Mouse (Mus musculus) intestine, postnatal 0 days (tissue): Measurements from ENCODE around the gene Vstm4. TPM values are rescaled to one million over a fixed set of nuclear protein-coding genes. Genes with fewer than 3 reads are reported as not detected.

Source experiments
- ATAC-seq: fragments of 200-750 bp; cut with Nextera tagmentation; 2 replicates; pipeline ENCODE4 v1.8.0; 2017; ENCODE audit warnings: mild to moderate bottlenecking, moderate TSS enrichment, moderate library complexity
- H3K27ac ChIP-seq: fragments of 300-500 bp; sonication (generic); 2 replicates; pipeline ENCODE4 v1.5.1; 2014; ENCODE audit warnings: mild to moderate bottlenecking, low read depth, low read length, moderate library complexity
- H3K27me3 ChIP-seq: fragments of 300-500 bp; sonication (generic); replicated peaks from 2 replicates; pipeline ENCODE4 v1.6.1; 2014; ENCODE audit warnings: low read length, mixed read lengths; ENCODE audit not compliant: control insufficient read depth, insufficient read depth
- H3K36me3 ChIP-seq: fragments of 300-500 bp; sonication (generic); 2 replicates; pipeline ENCODE4 v1.6.1; 2014; ENCODE audit warnings: mild to moderate bottlenecking, moderate library complexity; ENCODE audit not compliant: control insufficient read depth, insufficient read depth
- H3K4me1 ChIP-seq: fragments of 300-500 bp; sonication (generic); replicated peaks from 2 replicates; pipeline ENCODE4 v1.6.1; 2014; ENCODE audit warnings: antibody characterized with exemption, low read length, mixed read lengths; ENCODE audit not compliant: control insufficient read depth, insufficient read depth
- H3K4me2 ChIP-seq: fragments of 300-500 bp; sonication (generic); replicated peaks from 2 replicates; pipeline ENCODE4 v1.6.1; 2014; ENCODE audit warnings: low read depth, mild to moderate bottlenecking, moderate library complexity
- H3K4me3 ChIP-seq: fragments of 300-500 bp; sonication (generic); 2 replicates; pipeline ENCODE4 v1.5.1; 2014; ENCODE audit warnings: low read depth, low read length
- H3K9ac ChIP-seq: fragments of 300-500 bp; sonication (generic); 2 replicates; pipeline ENCODE4 v1.6.1; 2014; ENCODE audit warnings: mild to moderate bottlenecking, low read depth, low read length
- H3K9me3 ChIP-seq: fragments of 300-500 bp; sonication (generic); 2 replicates; pipeline ENCODE4 v1.6.1; 2016; ENCODE audit warnings: mixed run types; ENCODE audit not compliant: control insufficient read depth
- CTCF ChIP-seq: sonication (generic); IDR thresholded peaks from 2 replicates; pipeline ENCODE4 v1.5.1; 2016; ENCODE audit warnings: low read depth, mild to moderate bottlenecking, control low read depth, antibody characterized with exemption, moderate library complexity
- WGBS: fragments of 180-500 bp; shearing (Covaris S2); extraction: QIAGEN DNeasy Blood & Tissue Kit; methylation state at CpG from one replicate; pipeline ENCODE4 v1.1.7; 2014; 5-methylcytosine and 5-hydroxymethylcytosine counted together
- polyA plus RNA-seq: library from polyadenylated mRNA; unstranded; fragments of >200 nt; fragmentation: Nextera tagmentation; extraction: Ambion mirVana; gene quantifications from 2 replicates; pipeline ENCODE4 v1.2.1, GENCODE M21; 2015

Vstm4 gene
- polyA plus RNA-seq, 1 experiment from 2014 or later, result 13.5 TPM

DNA sequence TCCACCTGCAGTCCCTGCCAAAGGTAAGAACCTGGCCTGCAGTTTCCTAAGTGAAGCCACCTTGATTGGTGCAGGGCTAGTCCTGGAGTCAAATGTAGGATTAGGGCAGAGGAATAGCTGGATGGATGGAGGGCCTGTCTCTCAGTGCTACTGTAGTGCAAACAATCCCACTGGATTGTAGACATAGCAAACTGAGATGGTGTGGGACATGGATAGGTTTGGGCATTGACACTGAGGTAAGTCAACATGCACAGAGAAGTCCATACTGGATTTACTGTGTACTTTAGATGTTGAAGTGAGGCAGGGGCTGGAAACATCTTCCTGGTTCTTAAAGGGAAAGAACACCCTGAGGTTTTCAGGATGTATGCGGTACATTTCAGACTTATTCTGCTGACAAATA, 61.4 kb downstream of the Vstm4 start:
- Histone ChIP-seq H3K4me3 (no peak overlapping the region), H3K4me2 (no peak overlapping the region), H3K27me3 (no peaks in the 10 kb centered on the region), H3K9ac (no peak overlapping the region), H3K27ac (no peak overlapping the region), H3K4me1 (no peaks in the 10 kb centered on the region), H3K9me3 (no peaks in the 10 kb centered on the region), H3K36me3 (no peaks in the 10 kb centered on the region)
- TF ChIP-seq CTCF, result no peak
- no peak for ATAC-seq
- 85% methylated on average over 1 of the region's 1 CpGs for WGBS

DNA sequence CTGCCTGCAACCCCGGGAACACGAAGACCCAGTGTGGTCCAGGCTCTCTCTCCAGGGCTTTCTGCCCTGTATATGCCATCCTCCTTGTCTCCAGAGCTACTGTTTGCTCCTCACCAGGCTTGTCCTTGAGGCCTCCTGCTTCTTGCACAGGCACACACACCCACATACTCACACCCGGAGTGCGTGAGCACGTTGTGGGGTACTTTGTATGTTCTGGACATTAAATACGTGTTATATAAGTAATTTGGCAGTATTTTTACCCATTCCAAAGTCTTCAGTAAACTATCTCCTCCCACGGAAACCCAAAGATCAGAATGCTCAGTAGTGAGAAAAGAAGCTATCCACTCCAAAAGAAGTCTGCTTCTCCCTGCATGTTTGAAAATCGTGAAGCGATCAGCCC, 67.3 kb downstream of the Vstm4 start:
- WGBS, result 70% methylated on average over 9 of the region's 9 CpGs
- Histone ChIP-seq H3K4me2 (no peak overlapping the region), H3K27me3 (no peaks in the 10 kb centered on the region), H3K9me3 (no peaks in the 10 kb centered on the region), H3K4me1 (no peaks in the 10 kb centered on the region), H3K9ac (no peak overlapping the region), H3K27ac (no peak overlapping the region), H3K4me3 (no peak overlapping the region), H3K36me3 (no peaks in the 10 kb centered on the region)
- ATAC-seq, result no peak
- TF ChIP-seq CTCF, result no peak

DNA sequence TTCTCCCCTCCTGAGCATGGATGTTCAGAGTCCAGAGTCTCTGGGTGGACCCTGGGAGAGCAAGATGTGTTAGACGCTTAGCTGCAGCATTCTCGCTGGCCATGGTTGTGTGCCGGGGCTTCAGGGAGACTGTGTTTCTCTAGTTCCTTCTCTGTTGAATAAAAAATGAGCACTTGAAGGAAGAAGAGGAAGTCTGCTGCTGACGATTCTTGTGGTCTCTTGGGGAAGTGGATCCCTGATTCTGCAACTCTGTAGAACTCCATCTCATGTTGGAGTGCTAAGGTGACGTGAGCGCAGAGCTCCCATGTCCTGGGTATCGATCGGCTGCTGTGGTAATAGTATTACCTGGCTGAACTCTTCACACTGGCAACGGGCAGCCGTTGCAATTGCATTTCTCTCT, 75.2 kb downstream of the Vstm4 start:
- Histone ChIP-seq H3K4me3 (no peak overlapping the region), H3K9me3 (no peaks in the 10 kb centered on the region), H3K4me2 (no peak overlapping the region), H3K9ac (no peak overlapping the region), H3K36me3 (no peaks in the 10 kb centered on the region), H3K4me1 (no peaks in the 10 kb centered on the region), H3K27me3 (no peaks in the 10 kb centered on the region), H3K27ac (no peak overlapping the region)
- WGBS, result 77% methylated on average over 10 of the region's 10 CpGs
- TF ChIP-seq CTCF, result no peak
- ATAC-seq, result no peak

DNA sequence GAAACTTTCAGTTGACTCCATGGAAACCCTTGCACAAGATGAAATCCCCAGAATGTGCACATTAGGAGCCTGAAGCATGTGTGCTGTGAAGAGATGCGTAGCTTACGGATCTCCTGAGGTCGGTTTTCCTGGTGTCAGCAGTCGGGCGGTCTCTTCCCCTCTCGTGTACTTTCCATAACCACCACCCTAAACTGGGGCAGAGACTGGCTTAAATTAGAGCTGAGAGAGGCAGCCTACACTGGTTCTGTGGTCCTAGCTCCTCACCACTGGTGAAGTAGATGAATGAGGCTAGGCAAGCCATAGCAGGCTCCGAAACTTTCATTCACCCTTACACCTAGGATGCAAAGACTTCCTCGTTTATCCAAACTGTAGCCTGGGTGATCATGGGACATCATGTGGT, 75.7 kb downstream of the Vstm4 start:
- Histone ChIP-seq H3K4me1 (no peaks in the 10 kb centered on the region), H3K4me3 (no peak overlapping the region), H3K36me3 (no peaks in the 10 kb centered on the region), H3K9ac (no peak overlapping the region), H3K4me2 (no peak overlapping the region), H3K27ac (no peak overlapping the region), H3K27me3 (no peaks in the 10 kb centered on the region), H3K9me3 (no peaks in the 10 kb centered on the region)
- WGBS, result 82% methylated on average over 8 of the region's 8 CpGs
- no peak for ATAC-seq
- no peak for TF ChIP-seq CTCF

DNA sequence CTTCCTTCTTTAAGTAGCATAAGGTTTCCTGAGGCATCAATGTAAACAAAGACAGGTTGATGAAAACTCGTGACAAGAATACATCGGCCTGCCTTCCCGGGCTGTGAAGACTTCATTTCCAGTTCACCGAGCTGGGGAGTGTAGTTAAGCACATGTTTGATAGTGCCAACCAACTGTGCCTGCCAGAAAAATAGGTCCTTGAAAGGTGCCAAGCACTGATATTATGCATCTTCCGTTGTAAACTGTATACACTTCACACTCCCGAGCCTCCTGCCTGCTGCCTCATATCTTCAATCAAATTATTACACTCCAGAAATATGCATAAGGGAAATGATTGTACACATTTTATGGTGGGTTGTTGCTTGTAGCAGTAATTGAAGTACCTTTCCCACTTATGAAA, 77.5 kb downstream of the Vstm4 start:
- 67% methylated on average over 6 of the region's 6 CpGs for WGBS
- H3K27me3 ChIP-seq, result no peaks in the 10 kb centered on the region
- no peak for TF ChIP-seq CTCF
- H3K4me3 ChIP-seq, result no peak overlapping the region
- no peaks in the 10 kb centered on the region for H3K4me1 ChIP-seq
- H3K9me3 ChIP-seq, result no peaks in the 10 kb centered on the region
- H3K36me3 ChIP-seq, result no peaks in the 10 kb centered on the region
- H3K9ac ChIP-seq, result no peak overlapping the region
- no peak for ATAC-seq
- H3K4me2 ChIP-seq, result no peak overlapping the region
- no peak overlapping the region for H3K27ac ChIP-seq

DNA sequence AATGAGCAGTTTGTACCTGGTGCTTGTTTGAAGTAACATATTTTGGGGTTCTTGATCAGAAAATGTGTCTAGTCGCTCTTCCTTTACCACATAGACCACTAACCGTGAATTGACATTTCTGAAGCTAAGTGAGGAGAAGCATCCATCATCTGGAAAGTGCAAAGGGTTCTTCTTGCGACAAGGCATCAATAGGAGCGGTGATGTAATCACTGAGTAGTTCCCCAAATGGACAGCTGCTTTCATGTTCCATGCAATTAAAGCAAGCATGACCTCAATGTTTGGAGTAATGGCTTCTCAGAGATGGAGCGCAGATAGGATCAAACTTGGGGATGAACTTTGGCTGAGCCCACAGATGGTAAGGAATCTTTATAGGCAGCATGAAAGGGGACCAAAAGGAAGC, 82.7 kb downstream of the Vstm4 start:
- no peak for TF ChIP-seq CTCF
- no peaks in the 10 kb centered on the region for H3K27me3 ChIP-seq
- no peak overlapping the region for H3K27ac ChIP-seq
- H3K4me1 ChIP-seq, result no peaks in the 10 kb centered on the region
- 83% methylated on average over 5 of the region's 5 CpGs for WGBS
- H3K9ac ChIP-seq, result no peak overlapping the region
- no peak for ATAC-seq
- no peak overlapping the region for H3K4me2 ChIP-seq
- no peaks in the 10 kb centered on the region; the same call in 1 of the 2 replicates for H3K36me3 ChIP-seq
- H3K9me3 ChIP-seq, result no peaks in the 10 kb centered on the region
- H3K4me3 ChIP-seq, result no peak overlapping the region

DNA sequence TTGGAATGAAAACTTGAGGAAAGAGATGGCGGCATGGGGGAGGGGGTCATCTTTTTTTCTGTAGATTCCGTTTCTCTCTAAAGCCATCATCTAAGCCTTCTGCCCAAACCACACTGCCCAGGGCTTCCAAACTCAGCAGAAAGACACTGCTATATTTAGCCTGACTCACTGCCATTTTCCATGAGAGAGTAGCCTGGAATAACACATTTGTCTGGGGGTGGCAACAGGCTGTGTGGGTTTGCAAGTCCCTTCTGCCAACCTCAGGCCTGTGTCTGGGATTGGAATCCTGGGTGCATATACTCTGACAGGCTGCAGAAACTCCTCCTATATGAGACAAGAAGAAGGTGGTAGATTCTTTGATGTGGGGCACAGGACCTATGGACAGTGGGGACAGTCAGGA, 91.0 kb downstream of the Vstm4 start:
- no peak for TF ChIP-seq CTCF
- Histone ChIP-seq H3K9ac (no peak overlapping the region), H3K36me3 (no peaks in the 10 kb centered on the region; the same call in 1 of the 2 replicates), H3K27ac (no peak overlapping the region), H3K4me1 (no peaks in the 10 kb centered on the region), H3K9me3 (no peaks in the 10 kb centered on the region), H3K27me3 (no peaks in the 10 kb centered on the region), H3K4me2 (no peak overlapping the region), H3K4me3 (no peak overlapping the region)
- ATAC-seq, result no peak
- WGBS, result 89% methylated on average over 2 of the region's 2 CpGs
